Mouse (Mus musculus): ENCODE data around the gene Arhgef28.

GRCm38 (mm10) chr13:98118291-98118690, 87.9 kb downstream of the Arhgef28 start:
- TF ChIP-seq POLR2A (IDR thresholded peaks at IDR 0.05; ENCODE audit: borderline replicate concordance, insufficient read depth, low read length) = no peak
- no peak for TF ChIP-seq CTCF (IDR thresholded peaks at IDR 0.05; ENCODE audit: borderline replicate concordance, insufficient read depth, low read depth, low read length)
